Mouse (Mus musculus): Measurements from ENCODE around the gene Tmem184b. TPM values are rescaled to one million over a fixed set of nuclear protein-coding genes. Genes with fewer than 3 reads are reported as not detected.

Tmem184b gene
- total and polyA plus RNA-seq, 2 experiments from 2014 or later, result 30.3 to 41.9 TPM

DNA sequence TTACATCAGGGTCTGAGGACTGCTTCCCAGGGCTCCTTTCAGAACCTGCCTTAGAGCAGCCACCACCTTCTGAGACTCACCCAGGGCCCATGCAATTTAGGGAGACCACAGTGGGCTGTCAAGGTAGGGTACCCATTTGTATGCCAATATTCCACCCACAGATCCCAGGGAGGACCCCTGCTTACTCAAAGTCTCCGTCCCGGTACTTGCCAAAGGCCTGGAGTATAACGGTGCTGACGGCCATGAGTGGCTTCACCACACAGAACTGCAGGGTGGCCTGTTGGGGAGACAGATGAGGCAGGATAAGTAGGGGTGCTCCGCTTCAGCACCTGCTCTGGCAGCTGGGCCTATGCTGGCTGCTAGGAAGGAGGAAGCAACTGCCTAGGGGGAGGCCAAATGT, 37.0 kb downstream of the Tmem184b start:
- no peak overlapping the region for H3K27ac ChIP-seq (ENCODE audit: low read depth, low read length)
- no peak overlapping the region for H3K4me3 ChIP-seq (ENCODE audit: low read depth, low read length)
- peaks cover 80% of the 10 kb centered on the region for H3K36me3 ChIP-seq (ENCODE audit: insufficient read depth)
- no peak overlapping the region for H3K9ac ChIP-seq
- TF ChIP-seq CTCF (IDR thresholded peaks at IDR 0.05; ENCODE audit: low read depth), result no peak
- H3K4me1 ChIP-seq (ENCODE audit: insufficient read depth), result no peaks in the 10 kb centered on the region
- H3K9me3 ChIP-seq (ENCODE audit: low read length), result no peaks in the 10 kb centered on the region
- WGBS, result 93% methylated on average over 5 of the region's 5 CpGs
- ATAC-seq, result no peak
- no peak overlapping the region for H3K4me2 ChIP-seq (ENCODE audit: low read depth)
- H3K27me3 ChIP-seq (ENCODE audit: insufficient read depth, low read length), result no peaks in the 10 kb centered on the region
- no peak for DNase-seq

DNA sequence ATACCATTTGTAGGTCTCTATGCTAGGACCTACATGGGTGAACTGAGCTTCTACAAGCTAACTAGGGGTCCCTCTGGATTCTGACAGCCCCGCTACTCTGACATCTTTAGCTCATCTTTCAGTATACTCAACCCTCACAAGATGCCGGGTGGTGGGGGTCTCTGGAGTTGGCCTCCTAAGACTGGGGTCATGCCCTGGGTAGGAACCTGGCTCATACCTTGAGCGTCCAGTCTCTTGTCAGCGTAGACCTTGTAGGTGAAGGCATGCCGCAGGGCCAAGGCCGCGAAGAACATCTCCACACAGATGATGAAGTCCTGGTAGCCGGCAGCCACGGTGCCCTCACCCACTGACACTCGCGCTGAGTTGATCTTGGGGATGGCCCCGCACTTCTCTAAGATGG, 38.3 kb downstream of the Tmem184b start:
- Histone ChIP-seq H3K4me1 (ENCODE audit: insufficient read depth) (no peaks in the 10 kb centered on the region), H3K27ac (ENCODE audit: low read depth, low read length) (no peak overlapping the region), H3K9ac (no peak overlapping the region), H3K9me3 (ENCODE audit: low read length) (no peaks in the 10 kb centered on the region), H3K27me3 (ENCODE audit: insufficient read depth, low read length) (no peaks in the 10 kb centered on the region), H3K4me2 (ENCODE audit: low read depth) (no peak overlapping the region), H3K36me3 (ENCODE audit: insufficient read depth) (peaks cover 83% of the 10 kb centered on the region), H3K4me3 (ENCODE audit: low read depth, low read length) (no peak overlapping the region)
- DNase-seq, result no peak
- WGBS, result 98% methylated on average over 12 of the region's 12 CpGs
- no peak for TF ChIP-seq CTCF (IDR thresholded peaks at IDR 0.05; ENCODE audit: low read depth)
- no peak for ATAC-seq

GRCm38 (mm10) chr15:79364120-79364519, 39.2 kb downstream of the Tmem184b start:
- no peak for ATAC-seq

GRCm38 (mm10) chr15:79361023-79361422, 42.3 kb downstream of the Tmem184b start:
- Histone ChIP-seq H3K36me3 (ENCODE audit: insufficient read depth) (peaks cover 48% of the 10 kb centered on the region), H3K27ac (ENCODE audit: low read depth, low read length) (peak overlapping the region; percentile 41; the same call in 1 of the 2 replicates), H3K27me3 (ENCODE audit: insufficient read depth, low read length) (no peaks in the 10 kb centered on the region), H3K9ac (no peak overlapping the region), H3K4me3 (ENCODE audit: low read depth, low read length) (no peak overlapping the region), H3K9me3 (ENCODE audit: low read length) (no peaks in the 10 kb centered on the region), H3K4me1 (ENCODE audit: insufficient read depth) (0 out of 2 replicates have a peak, but pooled peaks cover 9% of the 10 kb centered on the region), H3K4me2 (ENCODE audit: low read depth) (no peak overlapping the region)
- WGBS, result 68% methylated on average over 4 of the region's 4 CpGs
- no peak for DNase-seq
- TF ChIP-seq CTCF (IDR thresholded peaks at IDR 0.05; ENCODE audit: low read depth), result no peak
- ATAC-seq, result no peak

More at GRCm38 (mm10) chr15:79364120-79364519, 39.2 kb downstream of the Tmem184b start:
- WGBS, result 75% methylated on average over 6 of the region's 6 CpGs
- no peaks in the 10 kb centered on the region for H3K9me3 ChIP-seq (ENCODE audit: low read length)
- no peak overlapping the region for H3K9ac ChIP-seq
- DNase-seq, result no peak
- no peak for TF ChIP-seq CTCF (IDR thresholded peaks at IDR 0.05; ENCODE audit: low read depth)
- H3K4me3 ChIP-seq (ENCODE audit: low read depth, low read length), result no peak overlapping the region
- no peak overlapping the region for H3K4me2 ChIP-seq (ENCODE audit: low read depth)
- no peaks in the 10 kb centered on the region for H3K27me3 ChIP-seq (ENCODE audit: insufficient read depth, low read length)
- no peaks in the 10 kb centered on the region for H3K4me1 ChIP-seq (ENCODE audit: insufficient read depth)
- H3K36me3 ChIP-seq (ENCODE audit: insufficient read depth), result peaks cover 74% of the 10 kb centered on the region
- H3K27ac ChIP-seq (ENCODE audit: low read depth, low read length), result no peak overlapping the region

- Histone ChIP-seq H3K36me3 (ENCODE audit: insufficient read depth) (peaks cover 42% of the 10 kb centered on the region), H3K4me1 (ENCODE audit: insufficient read depth) (0 out of 2 replicates have a peak, but pooled peaks cover 9% of the 10 kb centered on the region), H3K9ac (no peak overlapping the region), H3K9me3 (ENCODE audit: low read length) (no peaks in the 10 kb centered on the region), H3K27ac (ENCODE audit: low read depth, low read length) (no peak overlapping the region), H3K27me3 (ENCODE audit: insufficient read depth, low read length) (no peaks in the 10 kb centered on the region), H3K4me2 (ENCODE audit: low read depth) (no peak overlapping the region), H3K4me3 (ENCODE audit: low read depth, low read length) (no peak overlapping the region)
- WGBS, result 63% methylated on average over 7 of the region's 7 CpGs
- ATAC-seq (no peak), DNase-seq (no peak)
- TF ChIP-seq CTCF (IDR thresholded peaks at IDR 0.05; ENCODE audit: low read depth), result no peak
Measured at GRCm38 (mm10) chr15:79360371-79360770, 43.0 kb downstream of the Tmem184b start.

DNA sequence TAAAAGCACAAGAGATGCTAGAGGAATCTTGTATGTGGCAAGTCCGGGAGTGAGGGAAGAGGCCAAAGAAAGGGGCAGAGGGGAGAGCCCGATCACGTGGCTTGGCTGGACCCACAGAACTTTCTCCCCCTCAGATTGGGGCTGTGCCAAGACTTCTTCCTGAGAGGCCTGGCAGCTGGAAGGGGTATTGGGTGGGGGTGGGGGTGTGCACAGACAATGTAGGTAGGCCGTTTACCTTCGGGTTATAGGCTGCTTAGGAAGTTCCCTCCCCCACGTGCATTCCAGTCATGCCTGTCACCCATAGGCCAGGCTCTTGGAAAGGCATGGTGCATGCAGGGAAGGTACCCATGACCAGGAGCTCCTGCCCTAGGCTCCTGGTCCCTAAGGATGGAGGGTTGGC, 43.4 kb downstream of the Tmem184b start:
- 19% methylated on average over 6 of the region's 6 CpGs for WGBS
- no peak for ATAC-seq
- Histone ChIP-seq H3K27me3 (ENCODE audit: insufficient read depth, low read length) (no peaks in the 10 kb centered on the region), H3K9ac (no peak overlapping the region), H3K4me1 (ENCODE audit: insufficient read depth) (0 out of 2 replicates have a peak, but pooled peaks cover 9% of the 10 kb centered on the region), H3K36me3 (ENCODE audit: insufficient read depth) (peaks cover 37% of the 10 kb centered on the region), H3K4me2 (ENCODE audit: low read depth) (no peak overlapping the region), H3K27ac (ENCODE audit: low read depth, low read length) (no peak overlapping the region), H3K9me3 (ENCODE audit: low read length) (no peaks in the 10 kb centered on the region), H3K4me3 (ENCODE audit: low read depth, low read length) (no peak overlapping the region)
- no peak for DNase-seq
- TF ChIP-seq CTCF (IDR thresholded peaks at IDR 0.05; ENCODE audit: low read depth), result no peak

DNA sequence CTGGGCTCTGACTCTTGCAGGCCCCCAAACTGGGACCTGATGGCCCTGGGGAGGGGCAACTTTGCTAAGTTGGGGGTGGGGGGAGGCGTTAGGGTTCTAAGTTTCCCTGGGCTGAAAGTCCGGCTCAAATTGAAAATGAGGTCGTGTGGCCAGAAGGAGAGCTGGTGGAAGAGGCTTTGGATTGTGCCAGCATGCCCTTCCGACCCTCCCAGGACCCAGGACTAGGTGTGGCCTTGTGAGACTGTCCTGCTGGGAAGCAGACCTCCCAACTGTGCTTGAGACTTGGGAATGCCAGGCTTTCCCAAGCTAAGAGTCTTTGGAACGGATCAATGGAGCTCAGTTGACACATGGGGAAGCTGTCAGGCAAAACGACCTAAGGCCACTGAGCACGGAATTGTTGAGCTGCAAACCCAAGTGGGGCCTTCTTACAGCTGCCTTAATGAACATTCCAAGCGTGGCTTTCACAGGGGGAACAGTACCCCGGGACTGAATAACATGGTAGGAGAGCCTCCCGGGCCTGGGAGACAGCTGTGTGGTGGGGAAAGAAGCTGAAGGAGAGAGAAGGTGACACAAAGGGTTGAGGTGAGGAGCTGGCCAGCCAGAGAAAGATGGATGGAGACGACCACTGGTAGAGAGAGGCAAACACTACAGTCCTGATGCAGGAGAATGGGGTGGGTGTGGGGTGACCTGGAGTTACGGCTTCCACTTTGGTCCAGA, 45.2 kb downstream of the Tmem184b start:
- Histone ChIP-seq H3K9me3 (ENCODE audit: low read length) (no peaks in the 10 kb centered on the region), H3K4me1 (ENCODE audit: insufficient read depth) (0 out of 2 replicates have a peak, but pooled peaks cover 9% of the 10 kb centered on the region), H3K4me3 (ENCODE audit: low read depth, low read length) (peak overlapping the region; percentile 39; the same call in 1 of the 2 replicates), H3K36me3 (ENCODE audit: insufficient read depth) (peaks cover 22% of the 10 kb centered on the region), H3K4me2 (ENCODE audit: low read depth) (peak overlapping the region; percentile 95), H3K9ac (no peak overlapping the region), H3K27ac (ENCODE audit: low read depth, low read length) (no peak overlapping the region), H3K27me3 (ENCODE audit: insufficient read depth, low read length) (no peaks in the 10 kb centered on the region)
- WGBS, result 37% methylated on average over 12 of the region's 12 CpGs
- TF ChIP-seq CTCF (IDR thresholded peaks at IDR 0.05; ENCODE audit: low read depth), result no peak
- no peak for DNase-seq
- no peak for ATAC-seq

All from forebrain, postnatal 0 days (tissue).